Mouse (Mus musculus) embryonic facial prominence, embryonic 10.5 days (tissue): ENCODE results near the gene Dnase1l2. TPM values are rescaled to one million over a fixed set of nuclear protein-coding genes. Genes with fewer than 3 reads are reported as not detected.
"Not testable (repeated sequence)": the region's sequence is repeated elsewhere in the genome, so short reads cannot be mapped to it uniquely, and the experiment has no call there.

Experiments used
- DNase-seq: peaks from one replicate; pipeline ENCODE4 v3.0.0-alpha.2; 2017; ENCODE audit warnings: low spot score
- H3K27ac ChIP-seq: fragments of 300-500 bp; sonication (generic); replicated peaks from 2 replicates; pipeline ENCODE4 v1.5.1; 2016; ENCODE audit warnings: mild to moderate bottlenecking
- H3K27me3 ChIP-seq: fragments of 300-500 bp; sonication (generic); replicated peaks from 2 replicates; pipeline ENCODE4 v1.6.1; 2016; ENCODE audit warnings: low read depth, mild to moderate bottlenecking; ENCODE audit not compliant: poor library complexity, severe bottlenecking
- H3K36me3 ChIP-seq: fragments of 300-500 bp; sonication (generic); replicated peaks from 2 replicates; pipeline ENCODE4 v1.6.1; 2016; ENCODE audit warnings: mild to moderate bottlenecking, moderate library complexity
- H3K4me1 ChIP-seq: fragments of 300-500 bp; sonication (generic); 2 replicates; pipeline ENCODE4 v1.6.1; 2016
- H3K4me3 ChIP-seq: fragments of 300-500 bp; sonication (generic); 2 replicates; pipeline ENCODE4 v1.5.1; 2016; ENCODE audit warnings: mild to moderate bottlenecking, moderate library complexity
- H3K9me3 ChIP-seq: fragments of 300-500 bp; sonication (generic); 2 replicates; pipeline ENCODE4 v1.6.1; 2016; ENCODE audit warnings: mild to moderate bottlenecking
- WGBS: fragments of 180-500 bp; shearing (Covaris S2); methylation state at CpG from one replicate; pipeline ENCODE4 v1.1.7; 2016; 5-methylcytosine and 5-hydroxymethylcytosine counted together
- polyA plus RNA-seq: library from polyadenylated mRNA; unstranded; fragments of >200 nt; fragmentation: Nextera tagmentation; extraction: Ambion mirVana; gene quantifications from 2 replicates; pipeline ENCODE4 v1.2.1, GENCODE M21; 2016

The Dnase1l2 gene
- polyA plus RNA-seq, 1 experiment from 2014 or later, result 3.6 TPM

DNA sequence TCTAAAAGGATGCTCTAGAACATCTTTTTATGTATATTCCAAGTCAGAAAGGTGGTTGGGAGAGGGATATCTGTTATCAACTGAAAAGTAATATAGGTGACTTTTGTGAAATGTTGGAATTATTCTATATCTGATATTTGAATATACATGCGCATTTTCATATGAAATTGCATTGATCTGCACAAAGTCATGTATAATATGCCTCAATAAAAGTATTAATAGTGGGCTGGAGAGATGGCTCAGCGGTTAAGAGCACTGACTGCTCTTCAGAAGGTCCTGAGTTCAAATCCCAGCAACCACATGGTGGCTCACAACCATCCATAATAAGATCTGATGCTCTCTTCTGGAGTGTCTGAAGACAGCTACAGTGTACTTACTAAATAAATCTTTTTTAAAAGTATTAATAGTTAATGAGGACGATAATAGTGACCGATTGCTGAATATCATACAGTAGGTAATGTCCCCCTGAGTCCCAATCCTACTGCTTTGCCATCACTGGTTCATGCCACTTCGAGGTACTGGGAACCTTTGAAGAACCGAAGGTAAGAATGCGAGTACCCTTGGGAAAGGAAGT, 26.5 kb upstream of the Dnase1l2 start:
- Histone ChIP-seq H3K27me3 (no peaks in the 10 kb centered on the region), H3K4me3 (peak overlapping the region; percentile 91), H3K36me3 (peaks cover 26% of the 10 kb centered on the region), H3K4me1 (peaks cover 38% of the 10 kb centered on the region), H3K27ac (peak overlapping the region; percentile 92), H3K9me3 (no peaks in the 10 kb centered on the region)
- WGBS, result 20% methylated on average over 7 of the region's 7 CpGs
- no peak for DNase-seq

GRCm38 (mm10) chr17:24468636-24469246, 25.8 kb upstream of the Dnase1l2 start:
- Histone ChIP-seq H3K4me1 (peaks cover 31% of the 10 kb centered on the region), H3K36me3 (peaks cover 19% of the 10 kb centered on the region), H3K27me3 (no peaks in the 10 kb centered on the region), H3K27ac (no peak overlapping the region), H3K4me3 (no peak overlapping the region), H3K9me3 (no peaks in the 10 kb centered on the region)
- DNase-seq, result no peak
- 89% methylated on average over 5 of the region's 5 CpGs for WGBS

DNA sequence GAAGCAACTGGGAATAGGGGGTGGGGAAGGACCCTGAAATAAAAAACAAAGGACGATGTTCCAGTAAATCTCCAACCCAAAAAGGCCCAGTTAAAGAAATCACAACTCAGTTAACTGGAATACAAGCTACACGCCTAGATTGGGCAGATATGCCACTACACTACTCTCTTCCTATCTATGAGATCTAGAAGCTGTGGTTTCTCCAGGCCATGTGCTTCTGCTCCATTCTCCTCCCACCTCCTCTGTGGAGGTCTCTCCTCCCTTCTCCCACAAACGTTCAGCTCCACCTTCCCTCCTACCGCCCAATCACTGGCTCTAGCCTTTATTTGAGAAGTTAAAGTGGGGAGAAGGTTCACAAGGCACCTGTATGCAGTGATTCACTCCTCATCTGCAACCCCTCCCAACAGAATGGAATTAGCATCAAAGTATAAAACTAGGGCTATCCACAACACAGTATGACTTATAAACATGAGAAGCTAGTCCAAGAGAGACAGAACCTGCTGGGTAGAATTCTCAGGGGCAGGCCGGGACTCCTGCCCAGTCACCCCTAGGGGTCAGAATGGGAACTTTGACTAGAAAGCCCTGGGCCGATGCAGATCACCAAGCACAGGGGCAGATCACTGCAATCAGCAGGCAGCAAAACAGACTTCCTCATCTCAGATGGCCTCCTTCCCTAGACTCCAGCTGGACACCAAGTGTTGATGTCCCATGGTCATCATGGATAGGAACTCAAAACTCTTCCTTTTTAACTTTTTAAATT, 20.6 kb upstream of the Dnase1l2 start:
- Histone ChIP-seq H3K27me3 (no peaks in the 10 kb centered on the region), H3K4me1 (no peaks in the 10 kb centered on the region), H3K9me3 (no peaks in the 10 kb centered on the region), H3K27ac (no peak overlapping the region), H3K36me3 (no peaks in the 10 kb centered on the region), H3K4me3 (no peak overlapping the region)
- WGBS, result 63% methylated on average over 6 of the region's 6 CpGs
- no peak for DNase-seq

GRCm38 (mm10) chr17:24462932-24463331, 20.0 kb upstream of the Dnase1l2 start:
- no peaks in the 10 kb centered on the region for H3K9me3 ChIP-seq
- H3K27me3 ChIP-seq, result no peaks in the 10 kb centered on the region
- no peak overlapping the region for H3K27ac ChIP-seq
- H3K4me1 ChIP-seq, result no peaks in the 10 kb centered on the region
- 89% methylated on average over 1 of the region's 1 CpGs for WGBS
- H3K36me3 ChIP-seq, result no peaks in the 10 kb centered on the region
- no peak overlapping the region for H3K4me3 ChIP-seq
- no peak for DNase-seq

DNA sequence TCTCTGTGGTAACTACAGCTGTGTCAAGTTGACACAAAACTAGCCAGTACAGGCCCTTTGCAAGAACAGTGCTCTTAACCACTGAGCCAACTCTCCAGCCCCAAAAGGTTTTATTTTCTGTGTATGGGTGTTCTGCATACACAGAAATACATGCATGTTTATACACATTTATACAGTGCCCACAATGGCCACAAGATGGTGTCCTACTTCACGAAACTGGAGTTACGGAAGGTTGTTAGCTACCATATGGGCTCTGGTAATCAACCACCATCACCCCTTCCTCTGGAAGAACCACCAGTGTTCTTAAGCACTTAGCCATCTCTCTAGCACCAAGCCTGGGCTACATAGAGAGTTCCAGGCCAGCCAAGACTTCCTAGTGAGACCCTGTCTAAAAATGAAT, 18.7 kb upstream of the Dnase1l2 start:
- DNase-seq, result no peak
- 70% methylated on average over 2 of the region's 2 CpGs for WGBS
- Histone ChIP-seq H3K36me3 (no peaks in the 10 kb centered on the region), H3K9me3 (no peaks in the 10 kb centered on the region), H3K4me3 (no peak overlapping the region), H3K27me3 (no peaks in the 10 kb centered on the region), H3K27ac (no peak overlapping the region), H3K4me1 (no peaks in the 10 kb centered on the region)

- peak overlapping the region; percentile 96 for H3K27ac ChIP-seq
These were observed 12.8 kb upstream of the Dnase1l2 start for GRCm38 (mm10) chr17:24455523-24456206.

GRCm38 (mm10) chr17:24454756-24455522, 12.0 kb upstream of the Dnase1l2 start:
- H3K27ac ChIP-seq, result peak overlapping the region; percentile 96
- H3K27me3 ChIP-seq, result no peaks in the 10 kb centered on the region
- H3K36me3 ChIP-seq, result peaks cover 18% of the 10 kb centered on the region
- no peaks in the 10 kb centered on the region for H3K9me3 ChIP-seq
- peak; percentile 99 for DNase-seq
- under 1% methylated on average over 67 of the region's 67 CpGs for WGBS
- H3K4me3 ChIP-seq, result peak overlapping the region; percentile 90
- peaks cover 19% of the 10 kb centered on the region for H3K4me1 ChIP-seq

More at GRCm38 (mm10) chr17:24455523-24456206, 12.8 kb upstream of the Dnase1l2 start:
- not testable (repeated sequence) for H3K9me3 ChIP-seq, H3K27me3 ChIP-seq, DNase-seq
- 54% methylated on average over 10 of the region's 10 CpGs for WGBS
- H3K36me3 ChIP-seq, result peaks cover 11% of the 10 kb centered on the region
- peak overlapping the region; percentile 90 for H3K4me3 ChIP-seq
- H3K4me1 ChIP-seq, result peaks cover 19% of the 10 kb centered on the region

DNA sequence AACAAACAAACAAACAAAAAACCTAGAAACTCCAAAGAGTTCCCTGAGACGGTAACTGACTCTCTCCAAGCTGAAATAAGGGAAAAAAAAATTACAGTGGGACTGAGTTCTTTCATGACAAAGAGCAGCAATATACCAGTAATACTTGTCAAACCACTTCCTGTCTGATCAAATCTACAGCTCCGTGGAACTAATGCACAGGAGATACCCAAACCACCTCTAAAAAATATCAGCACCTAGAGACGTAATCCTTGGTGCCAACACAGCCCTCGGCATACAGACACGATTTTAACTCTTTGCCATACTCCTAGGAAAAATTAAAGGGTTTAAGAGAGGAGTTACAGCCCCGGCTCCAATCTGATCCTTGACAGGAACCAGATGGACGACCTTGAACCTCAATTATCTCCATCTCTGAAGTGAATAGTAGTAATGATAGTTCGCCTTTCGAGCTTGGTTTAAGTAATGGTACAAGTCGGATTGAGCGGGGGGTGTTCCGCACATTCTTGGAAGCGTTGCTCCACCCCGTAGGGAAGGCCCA, 11.4 kb upstream of the Dnase1l2 start:
- peaks cover 19% of the 10 kb centered on the region for H3K4me1 ChIP-seq
- 8% methylated on average over 14 of the region's 14 CpGs for WGBS
- no peak for DNase-seq
- no peaks in the 10 kb centered on the region for H3K27me3 ChIP-seq
- peaks cover 25% of the 10 kb centered on the region for H3K36me3 ChIP-seq
- no peaks in the 10 kb centered on the region for H3K9me3 ChIP-seq
- peak overlapping the region; percentile 96 for H3K27ac ChIP-seq
- peak overlapping the region; percentile 90 for H3K4me3 ChIP-seq

GRCm38 (mm10) chr17:24453372-24453771, 10.5 kb upstream of the Dnase1l2 start:
- Histone ChIP-seq H3K27ac (no peak overlapping the region), H3K27me3 (no peaks in the 10 kb centered on the region), H3K36me3 (peaks cover 34% of the 10 kb centered on the region), H3K4me1 (peaks cover 19% of the 10 kb centered on the region), H3K9me3 (no peaks in the 10 kb centered on the region), H3K4me3 (peak overlapping the region; percentile 90)
- 89% methylated on average over 2 of the region's 2 CpGs for WGBS
- DNase-seq, result no peak

DNA sequence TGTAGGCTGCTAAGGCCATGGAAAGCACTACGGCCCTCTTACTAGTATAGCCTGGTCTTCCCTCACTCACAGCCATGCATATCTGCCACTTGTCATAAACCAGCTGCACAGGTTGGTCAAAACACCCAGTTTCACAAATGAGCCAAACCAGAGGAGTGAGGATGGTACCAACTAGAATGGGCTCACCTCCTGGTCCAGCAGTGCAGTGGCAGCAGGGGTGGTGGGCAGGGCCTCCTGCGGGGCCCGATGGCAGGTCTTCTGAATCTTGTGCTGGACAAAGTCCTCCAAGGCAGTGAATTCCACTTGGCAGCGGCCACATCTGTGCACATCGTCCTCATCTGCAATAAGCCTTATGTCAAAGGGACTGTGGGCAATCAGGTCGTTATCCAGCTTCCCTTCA, 8.3 kb upstream of the Dnase1l2 start:
- H3K36me3 ChIP-seq, result peaks cover 56% of the 10 kb centered on the region
- H3K9me3 ChIP-seq, result no peaks in the 10 kb centered on the region
- H3K27ac ChIP-seq, result no peak overlapping the region
- H3K4me3 ChIP-seq, result no peak overlapping the region
- H3K4me1 ChIP-seq, result peaks cover 19% of the 10 kb centered on the region
- DNase-seq, result no peak
- 95% methylated on average over 6 of the region's 6 CpGs for WGBS
- H3K27me3 ChIP-seq, result no peaks in the 10 kb centered on the region

GRCm38 (mm10) chr17:24449507-24449906, 6.6 kb upstream of the Dnase1l2 start:
- H3K36me3 ChIP-seq, result peaks cover 73% of the 10 kb centered on the region
- WGBS, result 96% methylated on average over 6 of the region's 6 CpGs
- H3K4me1 ChIP-seq, result peaks cover 14% of the 10 kb centered on the region
- no peaks in the 10 kb centered on the region for H3K9me3 ChIP-seq
- H3K27ac ChIP-seq, result no peak overlapping the region
- DNase-seq, result no peak
- H3K27me3 ChIP-seq, result no peaks in the 10 kb centered on the region
- H3K4me3 ChIP-seq, result no peak overlapping the region

GRCm38 (mm10) chr17:24446590-24446989, 3.7 kb upstream of the Dnase1l2 start:
- Histone ChIP-seq H3K27ac (no peak overlapping the region), H3K36me3 (peaks cover 100% of the 10 kb centered on the region), H3K4me1 (no peaks in the 10 kb centered on the region), H3K9me3 (no peaks in the 10 kb centered on the region), H3K4me3 (no peak overlapping the region), H3K27me3 (no peaks in the 10 kb centered on the region)
- DNase-seq, result no peak
- 93% methylated on average over 8 of the region's 8 CpGs for WGBS
